Mouse (Mus musculus) adrenal gland, adult (tissue): ENCODE measurements around the gene Exoc6b.

Experiments
- DNase-seq, 2 experiments: peaks; one replicate each; pipeline ENCODE4 v3.0.0; 2022 to 2023; ENCODE audit warnings: low spot score in 1 of 2; ENCODE audit not compliant: inconsistent age in 2 of 2

Exoc6b gene

DNA sequence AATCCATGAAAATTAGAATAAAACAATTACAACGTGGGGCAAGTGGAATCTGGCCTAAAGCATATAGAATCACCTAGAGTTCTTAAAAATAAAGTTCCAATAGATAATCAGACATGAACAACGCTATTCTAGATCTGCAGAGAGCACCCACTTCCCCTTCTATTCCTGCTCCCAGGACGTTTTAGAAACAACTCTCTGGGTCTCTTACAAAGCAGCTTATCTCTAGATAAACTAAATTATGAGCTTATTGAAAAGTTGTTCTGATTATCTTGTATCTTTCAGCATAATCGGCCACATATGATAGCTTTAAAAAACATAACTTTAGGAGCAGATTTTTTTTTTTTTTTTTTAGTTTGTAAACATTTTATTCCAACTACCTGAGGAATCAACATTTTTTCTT lies 185.6 kb downstream of the Exoc6b start:
- DNase-seq = no peak

DNA sequence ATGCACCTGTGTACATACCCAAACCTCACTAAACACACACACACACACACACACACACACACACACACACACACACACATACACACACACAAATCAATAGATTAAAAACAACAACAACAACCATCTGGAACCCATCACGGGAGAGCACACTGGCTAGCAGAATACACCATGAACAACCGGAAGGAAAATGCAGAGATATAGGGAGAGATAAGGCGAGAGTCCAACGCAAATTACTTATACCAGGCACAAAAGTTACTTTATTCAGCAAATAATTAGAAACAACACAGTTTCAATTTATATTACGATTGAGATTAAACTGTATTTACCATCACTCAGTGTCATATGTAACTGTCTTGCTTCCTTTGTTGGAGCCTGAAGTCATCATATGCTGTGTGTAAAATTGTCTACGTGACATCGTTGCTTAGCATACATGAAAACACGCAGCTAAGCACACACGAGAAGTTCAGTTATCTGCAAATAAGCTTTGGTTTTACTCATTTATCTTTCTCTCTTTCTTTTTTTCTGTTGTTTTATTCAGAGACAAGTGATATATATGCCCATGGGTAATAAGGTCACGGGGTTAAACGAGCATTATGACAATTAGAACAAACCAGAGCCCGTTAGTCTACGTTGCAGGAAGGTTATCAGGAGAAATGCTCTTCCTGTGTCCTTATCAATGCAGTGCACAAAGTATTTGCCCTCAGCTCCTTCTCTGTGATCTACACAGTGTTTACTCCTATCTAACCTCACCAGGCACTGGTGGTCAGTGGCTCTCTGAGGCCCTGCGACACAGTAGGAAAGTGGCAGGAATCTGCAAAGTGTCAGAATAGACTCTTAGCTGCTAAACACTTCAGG lies 186.4 kb downstream of the Exoc6b start:
- DNase-seq = no peak

DNA sequence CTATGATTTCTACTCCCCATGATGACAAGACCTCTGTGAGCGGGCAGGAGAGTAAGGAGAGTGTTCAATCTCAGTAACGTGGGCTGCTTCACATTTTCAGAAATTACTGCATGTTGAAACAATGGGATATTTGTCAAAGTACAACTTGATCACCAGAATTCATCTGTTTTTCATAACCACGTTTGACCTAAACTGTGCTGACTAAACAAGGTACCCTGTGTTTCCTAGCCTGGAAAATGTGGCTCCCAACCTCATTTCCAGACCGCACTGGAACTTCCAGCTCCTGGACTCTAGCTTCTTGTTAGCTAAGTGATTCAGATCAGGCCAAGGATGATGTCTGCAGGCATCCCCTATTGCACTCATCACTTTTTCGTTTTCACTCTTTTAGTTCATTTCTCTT lies 193.4 kb downstream of the Exoc6b start:
- DNase-seq = no peak

DNA sequence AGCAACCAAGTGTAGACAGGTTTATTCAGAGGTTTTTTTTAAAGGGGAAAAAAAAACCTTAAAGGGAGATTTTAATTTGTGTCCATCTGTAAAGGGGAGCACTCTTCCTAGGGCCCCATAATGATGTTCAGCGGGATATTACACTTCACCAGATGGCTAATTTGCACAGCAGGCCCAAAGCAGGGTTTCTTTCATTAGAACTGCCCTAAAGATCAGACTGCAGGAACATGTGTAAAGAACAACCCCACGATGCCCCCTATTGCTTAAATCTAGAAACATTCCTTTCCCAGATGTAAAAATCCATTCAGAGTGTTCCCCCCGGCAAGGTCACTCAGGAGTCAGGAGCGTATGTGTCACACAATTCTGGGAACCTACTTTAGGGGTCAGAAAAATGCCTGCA lies 202.2 kb downstream of the Exoc6b start:
- DNase-seq = peak; percentile 35 to 80

DNA sequence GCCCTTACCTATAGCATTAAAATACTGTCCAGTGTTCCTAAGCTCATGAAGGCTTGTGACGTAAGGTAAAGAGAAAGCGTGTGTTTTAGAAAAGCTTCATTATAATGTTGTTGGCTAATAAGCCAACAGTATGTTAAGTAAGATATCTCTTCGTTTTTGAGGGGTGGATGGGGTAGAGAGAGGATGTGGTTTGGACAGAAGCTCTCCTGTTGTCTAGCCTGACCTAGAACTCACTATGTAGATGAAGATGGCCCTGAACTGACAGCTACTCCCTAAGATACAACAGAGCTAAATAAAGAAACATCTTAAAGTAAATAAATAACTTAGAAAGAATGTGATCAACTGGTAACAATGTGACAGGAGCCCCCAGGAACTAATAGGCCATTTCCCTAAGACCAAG lies 204.7 kb downstream of the Exoc6b start:
- DNase-seq = no peak

DNA sequence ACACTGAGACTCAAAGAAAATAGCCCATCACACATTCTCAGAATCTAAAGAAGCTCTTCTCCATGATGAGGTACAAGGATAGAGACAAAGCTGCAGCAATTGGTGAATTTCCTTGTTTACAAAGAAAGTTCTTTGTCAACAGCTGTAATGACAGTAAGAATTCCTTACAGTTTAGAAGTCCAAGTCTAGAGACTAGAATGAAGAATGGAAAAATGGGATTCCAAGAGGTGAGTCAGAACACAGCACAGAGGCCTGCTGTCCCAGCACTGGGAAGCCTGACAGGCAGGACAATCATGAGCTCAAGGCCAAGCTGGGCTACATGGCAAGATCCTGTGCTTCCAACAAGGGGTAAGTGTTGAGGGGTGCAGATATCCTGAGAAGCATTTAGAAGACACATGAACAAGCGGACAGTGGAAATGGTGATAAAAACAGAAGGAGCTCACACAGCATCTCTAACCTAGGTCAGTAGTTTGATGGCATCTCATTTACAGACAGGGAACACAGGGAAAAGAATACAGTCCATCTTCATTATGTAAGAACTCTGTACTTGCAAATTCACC lies 205.4 kb downstream of the Exoc6b start:
- DNase-seq = peak; percentile 31 to 73

DNA sequence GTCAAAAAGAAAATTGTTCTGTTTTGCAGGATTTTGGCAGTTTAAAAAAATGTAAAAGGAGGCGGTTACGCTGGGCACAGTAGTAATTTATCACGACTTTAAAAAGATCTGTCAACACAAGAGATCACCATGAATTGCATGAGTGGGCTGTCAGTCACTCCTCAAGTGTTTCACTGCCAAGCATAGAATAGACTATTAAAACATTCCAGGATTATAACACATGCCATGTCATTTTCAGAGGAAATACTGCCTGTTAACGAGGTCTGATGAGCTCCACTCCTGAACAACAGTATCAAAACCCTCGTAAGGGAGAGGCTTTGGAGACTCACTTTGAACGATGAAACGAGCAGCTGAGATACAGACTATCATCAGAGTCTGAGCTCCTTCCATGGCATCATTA lies 223.6 kb downstream of the Exoc6b start:
- DNase-seq = no peak

DNA sequence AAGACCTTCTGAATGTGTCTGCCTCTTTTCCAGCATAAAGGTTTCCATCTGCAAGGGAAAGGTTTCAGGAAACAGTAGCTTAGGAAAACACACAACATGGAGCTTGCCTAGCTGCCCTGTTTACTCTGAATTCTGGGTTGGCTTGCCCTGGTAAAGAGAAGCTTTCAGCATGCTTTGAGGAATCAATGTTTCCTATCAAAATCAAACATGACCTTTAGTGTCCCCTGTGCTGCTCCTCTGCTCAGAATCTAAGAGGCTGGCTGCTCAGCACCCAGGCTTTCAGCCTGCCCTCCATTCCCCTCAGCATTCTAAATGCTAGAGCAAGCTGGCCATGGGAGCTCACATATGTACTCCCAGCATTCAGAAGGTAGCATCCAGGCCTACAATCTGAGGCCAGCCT lies 228.2 kb downstream of the Exoc6b start:
- no peak for DNase-seq

DNA sequence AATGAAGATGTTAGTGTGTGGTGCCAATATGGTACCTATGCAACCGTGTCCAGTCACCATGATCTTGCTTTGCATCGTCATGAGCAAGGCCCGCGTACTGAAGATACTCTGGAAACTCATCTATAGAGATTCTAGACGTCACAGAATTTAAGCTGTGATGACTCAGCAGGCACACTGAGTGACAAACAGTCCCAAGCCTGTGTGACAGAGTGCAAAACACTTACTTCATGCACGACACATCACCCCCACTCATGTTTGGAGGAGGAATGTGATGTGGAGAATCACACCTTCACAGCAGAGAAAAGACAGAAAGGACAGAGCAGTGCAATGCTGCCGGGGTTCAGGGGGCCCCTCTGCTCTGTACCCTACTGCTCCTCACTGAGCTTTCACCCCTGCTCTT lies 261.8 kb downstream of the Exoc6b start:
- DNase-seq = peak in 1 of 2 experiments; percentile 13

DNA sequence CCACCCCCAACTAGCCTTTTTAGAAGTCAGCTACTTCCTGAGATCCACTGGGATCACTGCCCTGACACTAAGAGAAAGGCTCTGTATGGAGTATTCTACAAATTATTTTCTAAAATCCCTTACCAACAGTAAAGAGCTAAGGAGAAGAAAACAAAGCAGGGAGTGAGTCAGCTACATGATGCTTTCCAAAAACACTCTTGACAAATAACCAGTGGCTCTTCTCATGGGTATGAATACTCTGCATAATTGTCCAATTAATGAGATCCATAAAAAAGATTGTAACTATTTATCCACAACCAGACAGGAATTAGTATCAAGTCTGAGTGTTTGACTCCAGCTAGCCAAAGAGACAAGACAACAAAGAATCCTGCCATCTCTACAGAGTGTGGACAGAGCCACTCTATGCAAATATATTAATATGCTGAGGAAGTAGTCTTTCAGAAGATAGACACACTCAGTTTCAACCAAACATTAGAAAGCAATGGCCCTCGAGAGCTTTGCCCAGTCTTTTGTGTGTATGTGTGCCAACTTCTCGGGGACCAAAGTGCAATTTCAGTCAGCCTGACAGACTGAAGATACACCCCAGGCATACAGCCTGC lies 263.1 kb downstream of the Exoc6b start:
- DNase-seq = no peak

DNA sequence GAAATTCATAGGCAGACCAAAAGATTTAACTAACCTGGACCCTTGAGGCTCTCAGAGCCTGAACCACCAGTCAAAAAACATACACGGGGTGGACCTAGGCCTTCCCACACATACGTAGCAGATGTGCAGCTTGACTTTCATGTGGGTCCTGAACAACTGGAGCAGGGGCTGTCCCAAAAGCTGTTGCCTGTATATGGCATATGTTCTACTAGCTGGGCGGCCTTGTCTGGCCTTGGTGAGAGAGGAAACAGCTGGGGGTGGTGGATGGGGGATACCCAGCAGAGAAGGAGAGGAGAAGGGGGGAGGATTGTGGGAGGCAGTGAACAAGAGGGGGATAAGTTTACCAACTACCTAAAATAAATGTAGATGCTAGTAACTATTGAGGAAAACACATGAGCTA lies 270.6 kb downstream of the Exoc6b start:
- no peak for DNase-seq

DNA sequence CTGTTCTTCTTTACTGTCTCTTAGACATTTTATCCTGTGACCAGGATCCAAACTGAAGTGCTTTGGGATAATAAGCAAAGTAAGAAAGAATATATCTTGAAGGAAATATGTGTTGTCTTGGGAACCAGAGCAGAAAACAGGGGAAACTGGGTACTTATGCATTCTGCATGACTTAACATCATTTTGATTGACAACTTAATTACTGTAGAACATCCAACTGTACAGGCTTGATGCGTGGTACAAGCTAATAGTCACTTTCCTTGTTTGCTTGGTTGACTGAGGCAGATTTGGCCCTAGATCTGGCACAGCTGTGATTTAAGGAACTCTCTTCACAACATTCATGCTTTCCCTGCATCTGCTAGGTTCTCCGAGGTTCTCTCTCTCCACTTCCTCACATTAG lies 285.3 kb downstream of the Exoc6b start:
- no peak for DNase-seq

DNA sequence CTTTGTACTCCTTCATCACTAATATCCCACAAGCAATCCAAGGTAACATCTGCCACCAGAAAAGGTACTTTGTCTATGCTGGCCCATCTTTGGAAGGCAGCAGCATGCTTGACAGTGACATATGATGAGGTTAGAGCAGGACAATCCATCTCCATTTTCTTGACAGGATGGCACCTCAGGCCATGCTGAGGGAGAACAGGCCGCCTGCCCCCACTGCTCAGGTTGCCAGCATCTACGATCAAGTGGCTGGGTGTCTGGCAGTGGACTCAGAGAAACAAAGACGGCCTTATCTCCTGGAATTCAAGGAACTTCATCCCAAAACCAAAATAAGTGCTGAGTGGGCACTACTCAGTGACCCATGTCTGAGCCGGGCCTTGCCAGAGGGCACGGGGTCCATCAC lies 289.3 kb downstream of the Exoc6b start:
- DNase-seq = no peak

DNA sequence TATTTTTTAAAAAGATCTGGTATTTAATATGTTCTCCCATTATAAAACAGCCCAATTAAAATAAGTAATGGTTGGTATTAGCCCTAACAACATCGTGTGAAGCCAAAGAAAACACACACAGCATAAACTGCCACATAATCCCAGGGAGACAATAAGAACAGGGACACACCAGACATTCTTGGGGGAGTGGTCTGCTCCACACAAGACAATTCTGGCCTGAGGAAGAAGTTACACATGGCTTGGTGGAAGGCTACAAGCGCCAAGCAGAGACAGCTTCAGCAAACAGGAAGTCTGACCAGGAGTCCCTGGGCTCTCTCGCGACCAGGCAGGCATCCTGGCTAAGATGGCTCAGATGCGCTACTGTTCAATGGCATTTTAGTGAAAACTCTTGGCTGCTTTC lies 290.3 kb downstream of the Exoc6b start:
- no peak for DNase-seq

DNA sequence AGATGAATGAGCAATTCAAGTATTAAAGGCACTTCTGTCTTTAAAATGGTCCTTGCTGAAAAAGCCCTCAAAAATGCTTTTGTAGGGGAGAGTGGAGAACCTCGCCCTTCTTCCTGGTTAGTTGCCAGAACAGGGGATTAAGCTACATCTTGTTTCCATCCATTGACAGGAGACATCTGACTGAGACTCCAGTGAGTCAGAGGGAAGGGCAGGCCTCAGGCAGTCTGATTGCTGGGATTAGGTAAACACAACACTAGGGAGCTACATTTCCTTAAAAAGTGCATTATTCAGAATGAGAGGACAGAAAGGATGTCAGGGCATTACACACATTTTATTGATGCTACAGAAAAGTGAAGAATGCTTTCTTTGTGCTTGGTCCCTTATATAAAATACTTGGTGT lies 293.4 kb downstream of the Exoc6b start:
- DNase-seq = no peak

DNA sequence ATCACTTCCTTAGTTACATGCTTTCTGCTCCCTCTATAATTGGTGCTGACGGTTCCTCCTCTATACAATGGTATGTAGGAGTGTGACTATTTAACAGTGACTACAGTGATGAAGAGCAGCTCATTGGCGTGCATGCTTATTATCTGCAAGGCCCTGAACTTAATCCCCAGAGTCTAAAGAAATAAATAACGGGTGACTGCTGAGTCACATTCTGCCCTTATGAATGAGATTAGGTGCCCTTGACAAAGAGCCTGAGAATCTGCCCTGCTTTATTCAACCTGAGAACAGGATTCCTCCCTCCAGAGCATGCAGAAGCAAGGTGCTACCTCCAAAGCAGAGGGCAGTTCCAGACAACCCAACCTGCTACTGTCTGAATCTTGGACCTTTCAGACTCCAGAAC lies 314.0 kb downstream of the Exoc6b start:
- peak; percentile 57 to 87 for DNase-seq

DNA sequence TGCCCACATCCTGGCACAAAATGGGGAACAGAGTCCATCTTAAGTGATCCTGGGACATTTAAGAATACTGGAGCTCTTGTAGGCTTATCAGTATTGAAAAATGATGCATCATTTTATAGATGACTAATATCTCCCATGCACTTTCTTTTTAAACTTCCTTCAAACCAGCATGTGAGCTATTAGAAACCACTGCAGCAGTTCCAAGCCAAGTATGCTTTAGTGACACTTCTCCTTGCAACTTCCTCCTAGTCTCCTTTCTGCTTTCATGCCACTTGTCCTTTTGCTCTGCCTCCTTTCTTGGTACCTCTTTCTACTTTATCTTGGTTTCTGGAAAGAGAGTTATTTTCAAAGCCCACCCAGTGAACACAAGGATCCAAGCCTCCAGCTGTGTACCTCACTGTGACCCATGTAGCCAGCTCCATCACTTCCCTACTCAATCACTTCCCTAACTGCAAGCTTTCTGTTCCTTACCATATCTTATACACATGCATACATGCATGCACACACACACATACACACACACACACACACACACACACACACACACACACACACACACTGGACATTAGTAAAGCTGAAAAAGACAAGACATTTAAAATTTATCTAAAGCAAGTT lies 316.4 kb downstream of the Exoc6b start:
- DNase-seq = peak in 1 of 2 experiments; percentile 39

DNA sequence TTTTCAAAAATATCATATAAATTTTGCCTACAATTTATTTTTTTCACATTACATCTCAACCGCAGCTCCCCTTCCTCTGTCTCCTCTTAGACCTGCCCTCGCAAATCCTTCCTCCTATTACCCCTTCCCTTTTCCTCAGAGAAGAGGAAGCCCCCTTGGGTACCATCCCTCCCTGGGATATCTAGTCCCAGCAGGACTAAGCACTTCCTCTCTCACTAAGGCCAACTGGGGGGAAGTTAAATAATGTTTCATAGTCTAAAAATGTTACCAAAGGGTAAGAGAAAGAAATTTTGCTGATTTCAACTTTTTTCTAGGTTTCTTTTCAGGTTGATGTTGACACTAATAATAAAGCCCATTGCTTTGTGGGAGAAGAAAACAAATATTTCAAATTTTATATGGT lies 317.9 kb downstream of the Exoc6b start:
- DNase-seq = no peak

DNA sequence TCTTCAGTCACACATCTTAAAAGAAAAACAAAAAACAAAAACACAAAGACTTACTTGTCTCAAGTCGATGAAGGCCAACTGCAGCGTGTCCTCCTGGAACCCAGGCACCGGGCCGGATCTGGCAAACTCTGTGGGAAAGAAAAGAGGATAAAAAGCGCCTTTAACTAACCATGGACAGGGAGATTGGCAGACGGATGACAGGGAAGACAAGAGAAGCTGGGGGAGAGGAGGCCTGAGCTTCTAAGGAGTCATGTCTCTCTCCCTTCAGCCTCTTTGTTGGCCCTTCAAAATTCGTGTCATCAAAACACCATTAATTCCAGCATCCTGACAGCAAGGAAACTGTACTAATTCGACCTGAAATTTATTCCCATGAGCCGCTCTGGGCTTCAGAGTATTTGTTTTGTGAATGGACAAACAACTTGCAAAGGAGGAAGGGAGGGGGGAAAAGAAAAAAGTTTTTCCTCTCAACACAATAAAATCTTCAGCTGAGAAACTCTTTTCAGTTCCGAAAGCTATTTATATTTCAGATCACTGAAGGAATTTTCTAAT lies 322.4 kb downstream of the Exoc6b start:
- no peak for DNase-seq

DNA sequence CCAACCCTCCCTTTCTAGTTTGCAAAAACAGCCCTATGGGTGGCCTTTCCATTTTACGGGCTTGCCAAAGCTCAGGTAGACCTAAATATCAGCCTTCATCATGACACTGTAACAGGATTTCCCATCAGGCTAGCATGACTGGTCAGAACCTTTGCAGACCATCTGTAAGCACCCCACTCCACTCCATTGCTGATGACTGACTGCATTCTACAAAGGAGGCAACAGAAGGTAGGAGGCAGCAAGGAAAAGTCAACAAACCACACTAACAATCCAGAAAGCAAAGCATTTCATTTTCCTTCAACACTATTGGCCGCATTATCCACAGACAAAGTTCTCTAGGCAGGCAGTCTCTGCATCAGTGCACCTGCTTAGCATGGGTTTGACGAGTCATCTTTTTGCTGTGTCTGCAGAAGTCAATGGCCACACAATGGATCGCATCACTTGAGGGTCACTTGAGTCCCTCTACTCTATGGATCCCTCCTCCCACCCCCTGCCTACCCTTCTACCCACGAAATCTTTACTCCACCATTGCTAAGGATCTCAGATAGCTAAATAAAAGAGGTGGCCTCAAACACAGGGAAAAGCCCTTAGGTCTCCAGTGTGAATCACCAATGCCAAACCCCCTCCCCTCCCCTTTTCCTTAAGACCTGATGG lies 323.0 kb downstream of the Exoc6b start:
- DNase-seq = no peak

DNA sequence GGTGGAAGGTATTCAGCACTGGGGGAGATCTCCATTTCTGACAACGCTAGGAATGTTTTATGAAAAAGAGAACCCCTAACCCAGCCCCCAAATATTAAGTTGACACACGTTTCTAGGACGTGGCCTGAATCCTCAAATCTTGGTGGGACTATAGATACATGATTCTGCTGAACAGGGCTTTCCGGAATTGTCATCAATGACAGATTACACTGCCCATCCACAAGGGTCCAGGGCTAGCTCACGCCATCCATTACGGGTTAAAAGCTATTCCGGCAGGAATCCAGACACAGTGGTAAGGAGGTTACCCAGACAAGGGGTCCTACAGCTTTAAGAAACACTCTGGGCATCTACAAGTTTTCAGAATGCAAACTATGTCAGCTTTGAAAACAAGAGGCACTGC lies 323.7 kb downstream of the Exoc6b start:
- no peak for DNase-seq
